26 mouse cellular contexts compared by ENCODE assay signal in genomic region chr2:60927906-60928775, GRCm38 (mm10). TPM values are rescaled to one million over a fixed set of nuclear protein-coding genes. Genes with fewer than 3 reads are reported as not detected.
DNase-seq lines count a peak whose midpoint lies in the region; ATAC-seq lines count a peak whose summit lies in the region.
"Had no signal": no experiment of that assay in that cellular context is flagged by ENCODE, and none has a peak within 500 bp of the region (broad histone marks: within the 10 kb centered on the region; RNA-seq: fewer than 3 reads in every experiment).

No protein-coding gene starts in this region.

- no peak overlapping the region for H3K9ac ChIP-seq in forebrain, embryonic 12.5 days
- H3K9ac ChIP-seq: forebrain, embryonic 13.5 days; liver, embryonic 13.5 days; midbrain, embryonic 15.5 days; stomach, embryonic 15.5 days had no signal

- WGBS in forebrain, embryonic 12.5 days = 95% methylated on average over 8 of the region's 8 CpGs

- H3K4me3 ChIP-seq in forebrain, embryonic 12.5 days (replicated peaks) = no peak overlapping the region
- H3K4me3 ChIP-seq: forebrain, embryonic 13.5 days; heart, embryonic 10.5 days; left cerebral cortex, adult 2 months; limb, embryonic 10.5 days; liver, embryonic 13.5 days; midbrain, embryonic 15.5 days; myocyte; stomach, embryonic 15.5 days had no signal

- no peaks in the 10 kb centered on the region for H3K9me3 ChIP-seq in forebrain, embryonic 12.5 days
- H3K9me3 ChIP-seq: forebrain, embryonic 13.5 days; G1E; heart, embryonic 10.5 days; limb, embryonic 10.5 days; liver, embryonic 13.5 days; midbrain, embryonic 15.5 days; stomach, embryonic 15.5 days had no signal

- H3K4me1 ChIP-seq in forebrain, embryonic 12.5 days = no peaks in the 10 kb centered on the region
- H3K4me1 ChIP-seq: forebrain, embryonic 13.5 days; midbrain, embryonic 15.5 days had no signal

- DNase-seq in adrenal gland, postnatal 10 days = peak; percentile 16
- no peak for DNase-seq in adrenal gland, adult 8-10 months
- DNase-seq in kidney, adult 18-20 months = peak; percentile 28
- no peak for DNase-seq in kidney, postnatal 4 days
- DNase-seq in kidney, postnatal 36 days = peak; percentile 56 to 72
- DNase-seq in right cerebral cortex, postnatal 4 days = no peak
- DNase-seq: adrenal gland, postnatal 25 days; cerebellum, adult 2 months; cerebellum, postnatal 36 days; gastrocnemius, postnatal 14 days; heart, postnatal 4 days; liver, embryonic 13.5 days; right cerebral cortex, postnatal 25 days had no signal

- H3K36me3 ChIP-seq in forebrain, embryonic 12.5 days (replicated peaks) = no peaks in the 10 kb centered on the region
- H3K36me3 ChIP-seq: G1E; limb, embryonic 10.5 days; liver, embryonic 13.5 days; midbrain, embryonic 15.5 days; stomach, embryonic 15.5 days had no signal

- H3K27ac ChIP-seq in forebrain, embryonic 12.5 days = no peak overlapping the region
- H3K27ac ChIP-seq: forebrain, embryonic 13.5 days; heart, embryonic 10.5 days; left cerebral cortex, adult 2 months; limb, embryonic 10.5 days; liver, embryonic 13.5 days; midbrain, embryonic 15.5 days; stomach, embryonic 15.5 days had no signal

- no peak overlapping the region for H3K4me2 ChIP-seq in forebrain, embryonic 12.5 days
- H3K4me2 ChIP-seq: forebrain, embryonic 13.5 days; liver, embryonic 13.5 days; midbrain, embryonic 15.5 days; stomach, embryonic 15.5 days had no signal

- no peaks in the 10 kb centered on the region for H3K27me3 ChIP-seq in forebrain, embryonic 12.5 days
- H3K27me3 ChIP-seq: forebrain, embryonic 13.5 days; liver, embryonic 13.5 days; midbrain, embryonic 15.5 days; stomach, embryonic 15.5 days had no signal

- ATAC-seq in common myeloid progenitor, adult 5-6 weeks (replicated peaks; ENCODE audit: low read depth, poor library complexity, severe bottlenecking) = peak; percentile 60; the same call in 1 of the 2 replicates
- no peak for ATAC-seq in forebrain, embryonic 12.5 days (ENCODE audit: low FRiP score)
- ATAC-seq: activated CD4-positive, CD25-positive, alpha-beta regulatory T cell, adult 4 months; forebrain, embryonic 13.5 days; hindbrain, embryonic 16.5 days; intestine, embryonic 16.5 days; midbrain, embryonic 15.5 days had no signal

RNA-seq across cellular contexts. Expression of gene Rbms1, which starts 34.9 kb away (rescaled TPM):
- total RNA-seq in adrenal gland, postnatal 10 days (2021) = 10 to 100 TPM; 71.0 to 89.6 TPM
- total RNA-seq in adrenal gland, adult 8-10 months (2022) = 10 to 100 TPM; 40.6 to 71.6 (median 53.7) TPM
- total RNA-seq in common myeloid progenitor, adult 5-6 weeks (2017) = 18.5 and 33.5 TPM in 2 replicates
- 24.6 and 31.9 TPM in 2 replicates for polyA plus RNA-seq in forebrain, embryonic 12.5 days (2016; fragmentation: Nextera tagmentation; extraction: Ambion mirVana)

Comparison
In these comparisons a context has a peak if more than half of its experiments do, and no peak if none do; other contexts are left out.
1. DNase-seq: peak in adrenal gland, postnatal 10 days (single experiment), kidney, adult 18-20 months (single experiment) and kidney, postnatal 36 days (2 of 2); none in adrenal gland, adult 8-10 months (single experiment), kidney, postnatal 4 days (0 of 2) and right cerebral cortex, postnatal 4 days (single experiment).